Mouse (Mus musculus) liver, adult 2 months (tissue): ENCODE data around the gene Nelfa.

Experiments used
- CTCF ChIP-seq: fragments of 200-500 bp; IDR thresholded peaks from 2 replicates; pipeline ENCODE4 v1.5.1; 2011; ENCODE audit warnings: low read depth, low read length, control low read depth
- POLR2A ChIP-seq: fragments of 200-500 bp; IDR thresholded peaks from 2 replicates; pipeline ENCODE4 v1.6.1; 2011; ENCODE audit warnings: low read length, control low read depth; ENCODE audit not compliant: insufficient read depth; ENCODE audit errors: extremely low read depth

DNA sequence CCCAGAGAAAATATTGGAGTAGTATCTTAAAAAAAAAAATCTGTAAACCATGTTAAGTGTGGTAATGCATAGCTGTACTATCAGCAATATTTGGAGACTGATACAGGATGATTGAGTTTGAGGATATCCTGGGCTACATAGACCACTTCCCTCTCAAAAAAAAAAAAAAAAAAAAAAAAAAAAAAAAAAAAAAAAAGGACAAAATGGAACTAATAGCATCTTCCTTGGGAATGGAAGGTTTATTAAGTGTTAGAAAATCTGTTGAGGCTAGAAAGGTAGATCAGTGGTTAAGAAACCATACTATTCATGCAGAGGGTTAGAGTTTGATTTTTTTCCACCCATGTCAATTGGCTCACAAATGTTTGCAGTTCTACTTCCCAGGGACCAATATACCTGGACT, 78.5 kb downstream of the Nelfa start:
- TF ChIP-seq CTCF (no peak), POLR2A (no peak)
